Mouse (Mus musculus) midbrain, embryonic 12.5 days (tissue): Measurements from ENCODE around the gene Tcf25. TPM values are rescaled to one million over a fixed set of nuclear protein-coding genes. Genes with fewer than 3 reads are reported as not detected.
A peak's percentile ranks its signal among the peaks of the same experiment; 100 is the strongest.

Source experiments
- ATAC-seq: fragments of 200-750 bp; cut with Nextera tagmentation; 2 replicates; pipeline ENCODE4 v1.8.0; 2017; ENCODE audit warnings: low read depth, moderate TSS enrichment, moderate library complexity; ENCODE audit not compliant: low FRiP score
- H3K27ac ChIP-seq: fragments of 300-500 bp; sonication (generic); replicated peaks from 2 replicates; pipeline ENCODE4 v1.5.1; 2016; ENCODE audit warnings: mild to moderate bottlenecking
- H3K27me3 ChIP-seq: fragments of 300-500 bp; sonication (generic); 2 replicates; pipeline ENCODE4 v1.6.1; 2016; ENCODE audit warnings: mild to moderate bottlenecking
- H3K36me3 ChIP-seq: fragments of 300-500 bp; sonication (generic); 2 replicates; pipeline ENCODE4 v1.6.1; 2016
- H3K4me1 ChIP-seq: fragments of 300-500 bp; sonication (generic); 2 replicates; pipeline ENCODE4 v1.6.1; 2016
- H3K4me2 ChIP-seq: fragments of 300-500 bp; sonication (generic); replicated peaks from 2 replicates; pipeline ENCODE4 v1.6.1; 2016; ENCODE audit warnings: mild to moderate bottlenecking, moderate library complexity
- H3K4me3 ChIP-seq: fragments of 300-500 bp; sonication (generic); 2 replicates; pipeline ENCODE4 v1.5.1; 2016; ENCODE audit warnings: mild to moderate bottlenecking
- H3K9ac ChIP-seq: fragments of 300-500 bp; sonication (generic); replicated peaks from 2 replicates; pipeline ENCODE4 v1.6.1; 2016; ENCODE audit warnings: mild to moderate bottlenecking, moderate library complexity
- H3K9me3 ChIP-seq: fragments of 300-500 bp; sonication (generic); 2 replicates; pipeline ENCODE4 v1.6.1; 2016; ENCODE audit warnings: mild to moderate bottlenecking
- WGBS: fragments of 180-500 bp; shearing (Covaris S2); methylation state at CpG from one replicate; pipeline ENCODE4 v1.1.7; 2016; 5-methylcytosine and 5-hydroxymethylcytosine counted together
- polyA plus RNA-seq: library from polyadenylated mRNA; unstranded; fragments of >200 nt; fragmentation: Nextera tagmentation; extraction: Ambion mirVana; gene quantifications from 2 replicates; pipeline ENCODE4 v1.2.1, GENCODE M21; 2016

Gene Tcf25
- polyA plus RNA-seq: 202 and 232 TPM in 2 replicates

DNA sequence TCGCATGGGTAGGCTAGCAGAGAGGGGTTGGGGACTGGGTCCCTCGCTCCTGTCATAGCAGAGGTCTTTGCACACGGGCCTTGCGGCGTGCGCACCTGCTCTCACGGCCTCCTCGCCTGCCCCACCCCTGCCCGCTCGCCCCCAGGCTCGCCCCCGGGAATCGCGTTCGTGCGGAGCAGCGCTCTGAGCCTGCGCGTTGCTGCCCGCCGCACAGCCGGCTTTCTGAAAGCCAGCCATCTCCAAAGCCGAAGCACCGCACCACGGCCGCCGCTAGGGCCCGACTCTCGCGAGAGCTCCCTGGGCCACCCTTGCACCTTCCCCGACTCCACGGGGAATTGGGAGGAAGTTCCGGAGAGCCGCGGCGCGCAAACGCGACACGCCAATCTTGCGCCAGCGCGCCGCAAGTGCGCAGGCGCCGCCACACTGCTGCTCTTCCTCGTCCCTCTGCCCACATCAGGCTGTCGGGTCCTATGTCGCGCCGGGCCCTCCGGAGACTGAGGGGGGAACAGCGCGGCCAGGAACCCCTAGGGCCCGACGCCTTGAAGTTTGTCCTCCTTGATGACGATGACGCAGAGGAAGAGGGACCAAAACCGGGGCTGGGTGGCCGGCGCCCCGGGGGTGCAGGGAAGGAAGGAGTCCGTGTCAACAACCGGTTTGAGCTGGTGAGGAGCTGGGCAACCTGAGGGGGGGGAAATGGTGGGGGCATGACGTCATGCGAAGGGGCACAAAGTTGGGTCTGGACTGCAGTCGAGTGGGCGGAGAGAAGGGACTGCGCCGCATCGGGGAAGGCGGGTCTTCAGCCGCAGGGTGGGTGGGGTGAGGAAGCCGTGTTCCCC is at the start of gene Tcf25:
Tcf25 (plus strand) TSS at position 351 of the 836 bp plus-strand sequence.
- Histone ChIP-seq H3K4me2 (peak within 1 kb of the TSS; percentile 63), H3K36me3 (peaks cover 19% of the 10 kb centered on the region; the same call in 1 of the 2 replicates), H3K9me3 (no peaks in the 10 kb centered on the region), H3K27me3 (no peaks in the 10 kb centered on the region), H3K27ac (peak within 1 kb of the TSS; percentile 93), H3K9ac (peak within 1 kb of the TSS; percentile 80), H3K4me3 (peak within 1 kb of the TSS; percentile 81), H3K4me1 (peaks cover 24% of the 10 kb centered on the region)
- ATAC-seq: peak; percentile 91
- under 1% methylated on average over 75 of the region's 75 CpGs for WGBS

GRCm38 (mm10) chr8:123328552-123328951 is 45.0 kb upstream of the Tcf25 start:
- Histone ChIP-seq H3K27me3 (peaks cover 6% of the 10 kb centered on the region), H3K4me1 (peaks cover 6% of the 10 kb centered on the region), H3K9ac (no peak overlapping the region), H3K36me3 (no peaks in the 10 kb centered on the region), H3K9me3 (no peaks in the 10 kb centered on the region), H3K4me3 (no peak overlapping the region), H3K4me2 (no peak overlapping the region), H3K27ac (no peak overlapping the region)
- no peak for ATAC-seq
- 94% methylated on average over 2 of the region's 2 CpGs for WGBS

GRCm38 (mm10) chr8:123329350-123329749 is 44.2 kb upstream of the Tcf25 start:
- 91% methylated on average over 4 of the region's 4 CpGs for WGBS
- Histone ChIP-seq H3K9me3 (no peaks in the 10 kb centered on the region), H3K36me3 (no peaks in the 10 kb centered on the region), H3K4me1 (peaks cover 13% of the 10 kb centered on the region), H3K4me3 (no peak overlapping the region), H3K27ac (no peak overlapping the region), H3K4me2 (no peak overlapping the region), H3K27me3 (peaks cover 6% of the 10 kb centered on the region), H3K9ac (no peak overlapping the region)
- ATAC-seq: no peak

DNA sequence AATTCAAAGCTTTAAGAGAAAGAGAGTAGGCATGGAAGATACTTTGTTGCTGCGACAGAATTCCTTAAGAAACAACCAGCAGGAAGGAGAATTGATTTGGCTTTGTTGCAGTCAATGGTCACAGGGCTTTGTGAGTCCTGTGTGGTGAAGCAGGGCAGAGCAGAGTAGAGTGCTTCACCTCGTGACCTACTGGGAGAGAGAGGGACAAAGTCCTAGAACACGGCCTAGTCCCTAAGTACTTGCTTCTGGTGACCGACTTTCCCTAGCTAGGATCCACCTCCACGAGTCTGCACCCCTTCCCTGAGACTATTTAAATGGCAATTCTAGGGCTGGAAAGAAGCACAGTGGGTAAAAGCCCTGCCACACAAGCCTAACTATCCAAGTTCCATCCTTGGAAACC is 43.6 kb upstream of the Tcf25 start:
- H3K9ac ChIP-seq: no peak overlapping the region
- ATAC-seq: no peak
- H3K27ac ChIP-seq: no peak overlapping the region
- no peak overlapping the region for H3K4me2 ChIP-seq
- no peaks in the 10 kb centered on the region for H3K9me3 ChIP-seq
- peaks cover 19% of the 10 kb centered on the region for H3K4me1 ChIP-seq
- no peak overlapping the region for H3K4me3 ChIP-seq
- H3K36me3 ChIP-seq: no peaks in the 10 kb centered on the region
- WGBS: 70% methylated on average over 5 of the region's 5 CpGs
- H3K27me3 ChIP-seq: peaks cover 6% of the 10 kb centered on the region

- Histone ChIP-seq H3K36me3 (no peaks in the 10 kb centered on the region), H3K9me3 (no peaks in the 10 kb centered on the region), H3K27me3 (peaks cover 6% of the 10 kb centered on the region; the same call in 1 of the 2 replicates), H3K4me3 (no peak overlapping the region), H3K4me1 (peaks cover 19% of the 10 kb centered on the region), H3K4me2 (no peak overlapping the region), H3K9ac (no peak overlapping the region), H3K27ac (no peak overlapping the region)
- WGBS: 87% methylated on average over 6 of the region's 6 CpGs
- no peak for ATAC-seq
Observed at GRCm38 (mm10) chr8:123330701-123331100, 42.9 kb upstream of the Tcf25 start.

DNA sequence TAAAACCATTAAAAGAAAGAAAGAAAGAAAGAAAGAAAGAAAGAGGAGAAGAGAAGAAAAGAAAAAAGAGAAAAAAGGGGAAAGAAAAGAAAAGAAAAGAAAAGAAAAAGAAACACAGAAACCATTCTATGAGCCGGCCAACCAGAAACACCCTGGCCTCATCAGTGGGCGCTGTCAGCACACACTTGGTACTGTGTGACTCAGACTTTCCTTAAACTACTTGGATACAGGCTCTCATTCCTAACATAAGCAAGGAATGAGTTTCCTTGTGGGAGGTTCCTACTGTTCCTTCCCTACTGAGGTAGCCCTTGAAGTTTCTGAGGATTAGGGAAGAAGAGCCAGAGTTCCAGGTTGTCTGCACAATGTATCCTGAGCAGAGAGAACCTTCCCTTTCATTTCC is 42.3 kb upstream of the Tcf25 start:
- no peak overlapping the region for H3K4me3 ChIP-seq
- H3K9ac ChIP-seq: no peak overlapping the region; the same call in 1 of the 2 replicates
- peak overlapping the region; percentile 91 for H3K27ac ChIP-seq
- H3K4me2 ChIP-seq: peak overlapping the region; percentile 78; the same call in 1 of the 2 replicates
- WGBS: 80% methylated on average over 2 of the region's 2 CpGs
- H3K4me1 ChIP-seq: peaks cover 19% of the 10 kb centered on the region
- H3K36me3 ChIP-seq: no peaks in the 10 kb centered on the region
- ATAC-seq: no peak
- peaks cover 6% of the 10 kb centered on the region; the same call in 1 of the 2 replicates for H3K27me3 ChIP-seq
- H3K9me3 ChIP-seq: no peaks in the 10 kb centered on the region

DNA sequence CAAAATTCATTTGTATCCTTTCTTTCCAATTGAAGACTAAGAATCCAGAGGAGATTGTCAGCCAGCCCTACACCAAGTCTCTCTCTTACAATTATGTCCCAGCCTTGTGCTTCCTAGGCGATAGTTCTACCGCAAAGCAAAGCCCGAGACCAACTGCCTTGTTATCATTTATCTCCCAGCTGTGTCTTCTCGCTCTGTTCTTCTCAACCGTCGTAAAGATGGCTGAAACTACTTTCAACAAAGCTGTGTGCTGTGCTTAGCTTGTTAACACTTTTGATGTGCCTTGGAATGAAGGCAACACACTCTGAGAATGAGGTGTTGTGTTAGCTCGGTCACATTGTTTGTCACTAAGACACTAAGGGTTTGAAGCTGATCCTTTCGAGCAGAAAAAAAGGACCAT is 41.7 kb upstream of the Tcf25 start:
- peak overlapping the region; percentile 88; the same call in 1 of the 2 replicates for H3K9ac ChIP-seq
- 42% methylated on average over 8 of the region's 8 CpGs for WGBS

DNA sequence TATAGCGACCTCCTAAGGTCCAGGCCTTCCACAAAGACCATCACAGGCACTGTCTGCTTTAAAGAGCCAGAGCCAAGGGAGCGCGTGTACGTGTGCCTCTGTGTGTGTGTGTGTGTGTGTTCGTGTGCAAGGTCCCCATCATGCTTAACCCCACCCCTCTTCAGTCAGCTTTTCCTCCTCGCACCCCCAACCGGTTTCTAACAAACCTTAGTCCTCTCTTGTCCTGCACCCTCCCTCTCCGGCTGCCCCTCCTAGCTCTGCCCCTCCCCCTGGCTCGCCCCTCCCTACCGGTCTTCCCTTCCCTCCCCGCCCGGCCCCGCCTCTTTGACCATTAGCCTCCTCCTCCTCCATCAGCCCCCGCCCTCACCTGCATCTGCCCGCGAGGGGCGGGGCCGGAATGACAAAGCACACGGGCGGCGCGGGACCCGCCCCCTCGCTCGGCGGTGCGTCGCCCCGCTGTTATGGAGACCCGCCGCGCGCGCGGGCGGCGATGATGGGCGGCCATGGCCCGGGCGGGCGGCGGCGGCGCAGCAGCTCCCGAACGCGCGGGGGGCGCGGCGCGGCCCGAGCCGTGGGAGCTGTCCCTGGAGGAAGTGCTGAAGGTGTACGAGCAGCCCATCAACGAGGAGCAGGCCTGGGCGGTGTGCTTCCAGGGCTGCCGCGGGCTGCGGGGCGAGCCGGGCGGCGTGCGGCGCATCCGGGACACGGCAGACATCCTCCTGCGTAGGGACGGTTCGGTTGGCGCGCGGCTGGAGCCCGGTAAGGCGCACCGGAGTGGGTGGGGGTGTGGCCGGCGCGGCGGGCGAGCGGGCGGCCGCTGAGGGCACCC is 41.1 kb upstream of the Tcf25 start, which contains the start of gene Spire2:
Spire2 (plus strand) TSS at position 452 of the 829 bp plus-strand sequence.
- Histone ChIP-seq H3K36me3 (no peaks in the 10 kb centered on the region), H3K4me1 (peaks cover 19% of the 10 kb centered on the region), H3K9me3 (no peaks in the 10 kb centered on the region), H3K9ac (peak within 1 kb of the TSS; percentile 88), H3K27ac (peak within 1 kb of the TSS; percentile 91), H3K4me3 (peak within 1 kb of the TSS; percentile 86), H3K4me2 (peak within 1 kb of the TSS; percentile 78), H3K27me3 (peaks cover 6% of the 10 kb centered on the region; the same call in 1 of the 2 replicates)
- ATAC-seq: peak; percentile 88
- WGBS: under 1% methylated on average over 65 of the region's 85 CpGs

More for the DNA sequence above, 41.7 kb upstream of the Tcf25 start:
- Histone ChIP-seq H3K36me3 (no peaks in the 10 kb centered on the region), H3K4me3 (peak overlapping the region; percentile 86), H3K4me2 (peak overlapping the region; percentile 78), H3K27me3 (peaks cover 6% of the 10 kb centered on the region; the same call in 1 of the 2 replicates), H3K27ac (peak overlapping the region; percentile 91), H3K9me3 (no peaks in the 10 kb centered on the region), H3K4me1 (peaks cover 19% of the 10 kb centered on the region)
- ATAC-seq: no peak; the same call in 1 of the 2 replicates

- H3K4me2 ChIP-seq: peak overlapping the region; percentile 78
- 2% methylated on average over 17 of the region's 21 CpGs for WGBS
- peaks cover 19% of the 10 kb centered on the region for H3K4me1 ChIP-seq
- ATAC-seq: peak; percentile 39
- peak overlapping the region; percentile 91 for H3K27ac ChIP-seq
- H3K27me3 ChIP-seq: peaks cover 6% of the 10 kb centered on the region; the same call in 1 of the 2 replicates
- H3K4me3 ChIP-seq: peak overlapping the region; percentile 86
- H3K36me3 ChIP-seq: no peaks in the 10 kb centered on the region
- peak overlapping the region; percentile 88 for H3K9ac ChIP-seq
- no peaks in the 10 kb centered on the region for H3K9me3 ChIP-seq
Observed at GRCm38 (mm10) chr8:123333091-123333587, 40.4 kb upstream of the Tcf25 start.

GRCm38 (mm10) chr8:123333864-123334263 is 39.7 kb upstream of the Tcf25 start:
- Histone ChIP-seq H3K4me3 (peak overlapping the region; percentile 86), H3K9ac (peak overlapping the region; percentile 39), H3K9me3 (no peaks in the 10 kb centered on the region), H3K36me3 (no peaks in the 10 kb centered on the region), H3K4me1 (peaks cover 19% of the 10 kb centered on the region), H3K27me3 (peaks cover 6% of the 10 kb centered on the region; the same call in 1 of the 2 replicates), H3K4me2 (peak overlapping the region; percentile 78), H3K27ac (peak overlapping the region; percentile 91)
- 3% methylated on average over 7 of the region's 7 CpGs for WGBS
- ATAC-seq: no peak

DNA sequence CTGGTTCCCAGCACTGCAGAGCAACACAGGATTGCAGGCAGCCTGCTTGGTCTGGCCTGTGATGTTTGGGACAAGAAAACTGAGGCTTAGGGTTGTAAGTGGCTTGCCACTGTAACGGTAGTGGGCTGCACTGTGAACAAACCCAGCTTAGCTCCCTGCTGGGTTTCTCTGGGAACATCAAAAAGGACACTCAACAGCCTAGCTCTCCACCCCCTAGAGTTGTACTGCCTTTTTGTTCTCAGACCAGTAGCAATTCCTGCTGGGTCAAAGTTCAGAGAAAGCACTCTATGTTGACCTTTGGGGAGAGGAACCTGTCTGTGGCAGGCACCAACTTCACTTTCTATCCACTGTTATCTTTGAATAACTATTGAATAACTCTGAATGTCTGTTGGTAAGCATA is 39.1 kb upstream of the Tcf25 start:
- peak overlapping the region; percentile 39 for H3K9ac ChIP-seq
- H3K27ac ChIP-seq: peak overlapping the region; percentile 91
- H3K4me2 ChIP-seq: peak overlapping the region; percentile 78
- peak overlapping the region; percentile 86 for H3K4me3 ChIP-seq
- no peaks in the 10 kb centered on the region for H3K36me3 ChIP-seq
- H3K27me3 ChIP-seq: peaks cover 6% of the 10 kb centered on the region; the same call in 1 of the 2 replicates
- peaks cover 19% of the 10 kb centered on the region for H3K4me1 ChIP-seq
- no peaks in the 10 kb centered on the region for H3K9me3 ChIP-seq
- ATAC-seq: no peak
- WGBS: 0% methylated on average over 1 of the region's 1 CpGs
